Mouse (Mus musculus) right cerebral cortex, postnatal 36 days (tissue): ENCODE measurements around the gene Tpm1.

ENCODE experiments used
- DNase-seq, 2 experiments: peaks; one replicate each; pipeline ENCODE4 v3.0.0; 2022; ENCODE audit warnings: low spot score in 2 of 2, mixed read lengths in 1 of 2

Gene Tpm1

DNA sequence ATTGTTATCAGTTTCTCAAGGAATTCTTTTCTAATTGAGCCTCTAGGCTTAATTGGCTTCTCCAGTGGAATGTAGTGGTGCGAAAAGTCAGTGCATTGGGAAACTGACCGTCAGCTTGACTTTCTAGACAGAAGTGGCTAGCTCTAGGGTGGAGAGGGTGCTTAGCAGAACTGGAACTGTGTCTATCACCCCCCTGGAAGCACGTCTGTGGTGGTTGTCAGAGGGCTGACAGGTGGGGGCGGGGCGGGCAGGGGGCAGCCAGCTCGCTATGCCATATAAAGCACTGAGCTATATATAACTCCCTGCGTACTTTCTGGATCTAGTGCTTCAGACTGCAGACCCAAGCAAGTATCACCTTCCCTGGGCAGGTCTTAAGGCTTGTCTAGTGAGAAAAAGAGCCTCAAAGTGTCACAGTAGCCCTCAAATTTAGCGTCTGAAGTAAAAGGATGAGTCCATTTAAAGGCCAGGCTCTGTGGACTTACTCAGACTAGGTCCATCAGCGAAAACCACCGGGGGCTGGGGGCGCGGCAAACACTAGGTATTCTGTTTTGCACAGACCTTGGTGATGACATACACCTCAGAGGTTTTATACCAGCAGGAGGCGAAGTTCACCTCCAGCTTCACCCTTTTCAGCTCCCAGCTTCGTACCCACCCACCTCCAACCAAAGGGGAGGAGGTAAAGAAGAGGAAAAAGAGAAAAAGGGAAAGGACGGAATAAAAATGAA, 2.2 kb downstream of the Tpm1 start:
- DNase-seq, result no peak

DNA sequence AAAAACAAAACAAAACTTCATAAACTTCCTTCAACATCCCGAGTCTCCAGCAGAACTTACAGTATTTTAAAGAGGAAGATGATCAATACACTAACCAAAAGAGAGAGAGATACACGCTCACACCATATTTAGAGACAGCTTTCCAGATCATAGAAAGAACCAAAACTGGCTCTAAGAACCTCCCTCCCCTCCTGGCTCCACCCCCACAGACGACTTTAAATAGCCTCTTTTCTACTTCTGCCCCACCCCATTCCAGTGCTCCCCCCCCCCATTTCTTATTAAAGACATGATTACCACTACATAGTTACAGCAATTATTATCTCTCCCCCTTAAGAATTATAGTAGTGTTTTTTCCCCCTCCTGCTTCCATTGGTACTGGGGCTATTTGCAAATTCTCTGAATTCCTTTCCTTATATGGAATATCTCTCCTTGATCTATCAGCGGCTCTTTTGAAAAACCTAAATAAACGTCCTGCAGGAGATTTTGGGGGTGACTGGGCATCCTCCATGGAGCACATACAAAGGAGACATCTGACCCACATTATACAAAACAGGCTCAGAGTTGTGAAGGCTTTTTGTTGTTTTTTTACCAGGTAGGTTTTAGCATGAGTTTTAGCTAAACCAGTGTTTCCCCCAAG, 3.1 kb downstream of the Tpm1 start:
- DNase-seq, result no peak

DNA sequence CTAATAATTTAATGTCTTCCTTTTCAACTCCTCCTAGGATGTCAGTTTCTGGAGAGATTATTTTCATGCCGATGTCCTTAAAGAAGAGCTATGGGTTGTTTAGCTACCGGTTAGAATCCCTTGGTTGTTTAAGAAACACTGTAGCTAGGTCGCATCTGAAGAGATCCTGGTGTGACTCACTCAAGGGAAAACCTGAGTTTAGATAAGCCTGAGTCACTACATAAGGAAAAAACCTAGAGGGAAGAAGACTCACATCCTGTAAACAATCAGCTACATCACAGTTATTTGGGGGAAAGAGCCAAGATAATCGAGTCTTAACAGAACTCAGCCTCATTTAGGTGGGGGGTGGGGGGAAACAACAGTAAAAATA, 3.9 kb downstream of the Tpm1 start:
- DNase-seq, result no peak

DNA sequence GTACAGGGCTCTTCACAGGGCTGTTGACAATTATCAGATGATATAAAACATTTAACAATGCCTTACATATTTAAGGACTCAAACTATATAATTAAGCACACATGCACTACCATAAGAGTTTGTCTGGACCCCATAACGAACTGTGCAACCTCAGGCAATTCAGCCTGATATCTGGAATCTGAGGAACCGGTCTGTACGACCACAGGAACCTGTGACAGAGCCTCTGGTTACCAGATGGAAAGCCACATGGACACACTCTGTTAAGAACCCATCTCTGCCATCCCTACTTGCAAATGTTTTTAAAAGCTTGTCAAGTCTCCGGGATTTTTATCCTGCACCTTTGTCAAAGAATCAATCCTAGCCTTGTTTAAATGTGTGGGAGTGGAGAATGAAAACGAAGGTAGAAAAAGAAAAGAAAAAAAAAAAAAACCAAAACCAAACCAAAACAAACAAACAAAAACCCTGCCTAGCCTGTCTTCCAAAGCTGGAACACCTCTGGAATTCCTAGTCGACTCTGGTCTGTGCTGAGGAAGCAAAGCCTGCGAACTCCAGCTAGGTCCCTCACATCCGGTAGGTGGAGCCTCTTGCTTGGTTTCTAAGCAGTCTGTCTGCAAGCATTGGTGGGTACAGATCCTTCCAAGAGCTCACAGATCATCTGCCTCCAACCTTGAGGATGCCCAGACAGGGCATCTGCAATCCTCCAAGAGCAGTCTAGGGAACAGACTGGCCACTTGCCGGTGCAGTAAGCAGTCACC, 4.5 kb downstream of the Tpm1 start:
- peak; percentile 70 to 73 for DNase-seq

DNA sequence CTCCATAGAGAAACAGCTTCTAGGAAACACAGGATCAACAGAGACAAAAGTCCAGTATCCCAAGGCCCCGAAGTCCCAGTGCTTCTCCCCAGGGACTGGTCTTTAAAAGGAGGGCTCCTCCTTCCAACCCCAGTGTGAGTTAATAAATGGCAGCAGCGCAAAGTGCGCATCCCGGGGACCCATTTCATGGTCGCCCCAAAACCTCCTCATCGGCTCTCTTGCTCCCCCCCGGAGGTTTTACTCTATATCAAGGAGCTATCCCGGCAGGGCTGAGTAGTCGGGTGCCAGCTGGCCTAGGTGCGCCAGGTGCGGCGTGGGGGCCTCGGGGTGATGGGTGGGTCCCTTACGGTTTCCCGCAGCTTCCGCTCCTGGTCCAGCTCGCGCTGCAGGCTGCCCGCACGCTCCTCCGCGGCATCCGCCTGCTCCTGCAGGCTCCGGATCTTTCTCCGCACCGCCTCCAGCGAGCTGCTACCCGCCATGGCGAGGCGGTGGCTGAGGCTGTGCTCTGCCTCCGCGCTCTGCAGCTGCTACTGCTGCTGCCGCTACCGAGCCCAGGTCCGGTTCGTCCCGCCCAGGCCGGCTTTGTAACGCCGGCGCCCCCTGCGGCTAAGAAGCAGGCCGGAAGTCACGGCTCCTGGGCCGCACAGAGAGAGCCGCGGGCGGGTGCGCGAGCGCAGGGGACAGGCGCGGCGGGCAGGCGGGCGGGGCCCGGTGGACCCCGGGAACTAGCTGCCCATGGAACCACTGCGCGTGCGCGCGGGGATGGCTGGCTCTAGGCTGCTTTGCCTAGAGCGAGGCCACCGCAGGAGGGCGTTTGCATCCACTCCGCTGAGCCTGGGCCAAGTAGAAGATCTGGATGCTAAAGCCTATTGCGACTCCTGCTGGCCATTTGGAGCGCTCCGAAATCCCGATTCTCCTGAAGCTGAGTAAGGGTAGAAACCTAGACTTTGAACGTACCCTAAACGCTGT, 5.7 kb downstream of the Tpm1 start:
- peak; percentile 100 for DNase-seq

DNA sequence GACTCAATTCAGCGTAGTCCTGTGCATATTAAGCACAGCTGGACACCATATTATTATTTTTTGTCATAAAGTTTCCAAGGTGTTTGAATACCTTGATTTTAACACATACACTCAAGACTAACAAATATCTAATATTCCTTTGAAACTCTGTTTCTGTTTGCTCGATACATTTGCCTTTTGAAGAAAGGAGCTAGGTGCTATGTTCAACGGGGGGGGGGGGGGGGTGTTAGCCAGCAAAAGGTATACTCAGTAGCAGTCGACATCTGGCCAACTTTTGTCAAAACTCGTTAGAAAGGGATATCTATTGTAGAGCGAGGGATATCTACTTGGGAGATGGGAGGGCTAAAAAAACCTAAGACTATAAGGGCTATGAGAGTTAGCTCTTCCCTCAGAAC, 6.4 kb downstream of the Tpm1 start:
- DNase-seq, result no peak

DNA sequence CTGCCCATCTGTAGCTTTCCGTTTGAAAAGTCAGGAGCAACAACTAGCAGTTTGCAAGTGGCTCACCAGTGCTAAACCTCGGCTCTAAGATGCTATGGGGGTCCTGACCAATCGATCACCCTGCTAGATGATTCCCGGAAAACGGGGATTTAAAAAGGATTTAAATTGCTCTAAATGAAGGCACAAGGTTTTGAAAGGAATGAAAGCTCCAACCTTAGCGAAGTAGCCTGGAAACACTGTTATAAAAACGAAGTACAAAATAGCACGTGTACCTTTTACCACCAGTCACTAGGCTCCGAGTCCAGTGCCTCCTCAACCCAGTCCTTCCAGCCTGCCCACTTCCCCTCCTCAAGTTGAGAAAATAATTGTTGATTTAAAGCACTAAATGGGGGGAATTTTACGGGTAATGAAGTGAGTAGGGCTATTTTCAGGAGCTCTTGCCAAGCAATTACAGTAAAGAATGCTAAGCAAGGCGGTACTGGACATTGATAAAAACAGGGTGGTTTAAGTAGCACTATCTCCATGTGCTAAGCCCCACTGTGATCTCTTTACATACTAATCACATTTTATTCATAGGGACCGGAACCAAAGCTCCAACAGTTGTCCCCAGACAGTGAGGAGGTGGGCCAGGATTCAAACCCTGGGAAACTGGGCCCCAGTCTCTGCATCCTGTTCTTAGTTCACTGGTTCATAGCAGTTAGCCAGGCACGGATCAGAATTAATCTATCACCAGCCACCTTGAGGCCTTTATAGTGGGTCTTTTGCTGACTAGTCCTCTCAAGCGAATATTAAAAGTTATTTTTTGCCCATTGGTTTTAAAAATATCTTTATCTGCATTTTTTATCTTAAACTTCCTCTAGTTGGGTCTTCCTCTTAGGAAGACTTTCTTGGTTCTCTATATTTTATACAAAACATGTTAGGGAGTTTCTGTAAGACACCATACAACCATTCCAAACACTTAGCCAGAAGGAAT, 7.1 kb downstream of the Tpm1 start:
- no peak for DNase-seq

DNA sequence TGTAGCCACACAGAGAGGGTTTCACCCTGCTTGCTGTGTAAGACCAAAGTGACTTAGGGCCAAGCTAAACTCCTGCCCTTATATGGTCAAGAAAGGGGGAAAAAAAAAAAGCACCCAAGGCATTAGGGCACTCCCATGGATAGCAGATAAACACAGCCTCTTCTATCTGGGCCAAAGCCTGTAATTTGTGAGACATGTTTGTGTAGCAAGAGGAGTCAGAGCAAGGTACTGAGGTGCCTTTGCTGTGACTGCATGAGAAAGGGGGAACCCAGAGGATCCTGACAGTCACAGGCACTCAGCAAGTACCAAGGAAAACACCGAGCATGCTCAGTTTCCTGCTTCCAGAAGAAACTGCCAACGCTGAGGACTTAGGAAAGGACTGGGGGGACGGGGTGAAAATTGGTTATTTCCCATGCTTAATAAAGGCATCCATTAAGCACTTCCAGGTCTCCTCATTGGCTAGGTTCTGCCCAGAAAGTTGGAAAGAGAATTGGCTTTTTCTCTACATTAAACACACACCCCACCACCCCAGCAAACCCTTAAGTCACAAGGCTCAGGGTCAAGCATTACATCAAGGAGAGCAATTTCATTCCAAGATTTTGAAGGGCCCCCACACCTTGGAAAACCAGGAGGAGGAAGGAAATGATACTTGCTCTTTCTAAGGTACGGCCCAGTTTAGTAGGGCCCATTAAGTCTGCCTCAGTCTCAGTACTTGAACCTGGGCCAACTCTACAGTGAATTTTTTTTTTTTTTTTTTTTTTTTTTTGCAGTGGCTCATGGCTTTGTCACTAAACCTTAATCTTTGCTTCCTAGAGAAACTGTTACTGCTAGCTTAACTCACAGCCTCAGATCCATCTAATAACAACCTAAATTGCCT, 8.0 kb downstream of the Tpm1 start:
- no peak for DNase-seq

DNA sequence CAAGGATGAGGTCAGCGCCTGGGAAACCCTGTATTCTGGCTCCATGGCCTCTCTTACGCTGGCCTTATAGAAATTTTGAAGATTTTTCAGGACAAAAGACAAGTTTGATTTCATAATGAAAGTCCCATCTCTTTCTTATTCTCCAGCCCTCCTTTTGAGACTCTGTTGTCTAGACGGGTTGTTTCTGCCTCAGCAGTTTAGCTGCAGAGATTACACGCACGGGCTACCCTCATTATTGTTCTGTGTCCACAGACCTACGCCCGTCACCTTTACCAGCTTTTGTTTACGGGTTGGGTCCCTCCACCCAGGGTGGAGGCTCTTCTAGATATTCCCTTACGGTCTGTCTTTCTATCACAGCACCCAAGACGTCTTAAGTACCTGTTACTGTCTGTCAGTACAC, 9.3 kb downstream of the Tpm1 start:
- DNase-seq, result no peak

DNA sequence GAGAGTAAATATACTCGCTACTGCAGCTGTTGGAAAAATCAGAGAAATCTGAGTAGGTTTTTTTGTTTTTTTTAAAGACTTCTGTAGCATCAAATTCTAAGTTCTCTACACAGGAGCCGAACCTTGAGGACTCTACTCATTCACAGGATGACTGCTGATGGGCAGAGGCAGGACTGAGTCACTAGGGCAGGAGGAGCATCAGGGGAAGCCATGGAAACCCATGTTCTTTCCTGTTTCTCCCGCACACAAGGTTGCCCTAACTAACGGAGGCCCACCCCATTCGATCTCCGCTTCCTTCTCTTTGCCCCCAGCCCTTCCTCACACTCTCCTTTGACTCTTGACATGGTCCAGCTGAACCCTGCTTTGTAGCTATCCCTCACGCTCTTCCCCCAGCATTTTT, 10.5 kb downstream of the Tpm1 start:
- no peak for DNase-seq

DNA sequence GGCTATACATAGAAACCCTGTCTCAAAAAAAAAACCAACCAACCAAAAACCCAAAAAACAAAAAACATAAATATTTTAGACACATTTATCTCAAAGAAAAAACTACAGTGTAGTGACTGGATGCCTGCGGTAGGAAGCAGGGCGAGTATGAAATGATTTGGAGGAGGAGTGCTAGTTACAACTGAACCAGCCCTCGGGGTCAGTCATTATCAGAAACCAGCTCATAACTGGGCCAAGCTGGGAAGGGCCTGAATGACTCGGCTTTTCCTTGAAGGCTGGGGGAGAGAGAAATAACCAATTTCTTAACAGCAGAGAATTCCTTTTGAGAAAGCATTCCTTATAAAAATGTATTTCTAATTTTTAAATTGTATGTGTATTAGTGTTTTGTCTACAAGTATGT, 11.5 kb downstream of the Tpm1 start:
- DNase-seq, result no peak

DNA sequence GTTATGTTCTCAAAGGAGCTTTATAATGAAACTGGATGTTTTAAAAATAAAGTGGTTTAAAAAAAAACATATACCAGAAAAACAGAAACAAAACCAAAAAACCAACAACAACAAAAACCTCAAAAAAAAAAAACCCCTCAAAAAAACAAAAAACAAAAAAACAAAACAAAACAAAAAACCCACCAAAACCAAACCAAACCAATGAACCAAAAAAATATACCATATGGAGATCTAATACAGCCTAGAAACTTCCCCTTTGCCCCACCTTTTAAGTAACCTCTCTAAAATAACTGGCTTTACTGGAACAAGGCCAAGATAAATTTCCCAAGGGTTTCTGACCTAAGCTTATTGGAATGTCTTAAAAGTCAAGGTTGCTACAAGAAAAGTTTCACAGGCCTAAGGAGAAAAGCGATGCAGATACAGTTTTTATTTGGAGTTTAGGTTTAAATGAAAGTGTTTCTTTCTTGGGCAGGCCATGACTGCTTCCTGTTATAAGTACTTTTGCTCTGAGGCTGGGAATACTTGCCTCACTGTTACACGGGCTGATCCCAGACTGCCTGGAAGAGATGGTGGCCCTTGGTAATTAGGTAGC, 12.6 kb downstream of the Tpm1 start:
- no peak for DNase-seq

DNA sequence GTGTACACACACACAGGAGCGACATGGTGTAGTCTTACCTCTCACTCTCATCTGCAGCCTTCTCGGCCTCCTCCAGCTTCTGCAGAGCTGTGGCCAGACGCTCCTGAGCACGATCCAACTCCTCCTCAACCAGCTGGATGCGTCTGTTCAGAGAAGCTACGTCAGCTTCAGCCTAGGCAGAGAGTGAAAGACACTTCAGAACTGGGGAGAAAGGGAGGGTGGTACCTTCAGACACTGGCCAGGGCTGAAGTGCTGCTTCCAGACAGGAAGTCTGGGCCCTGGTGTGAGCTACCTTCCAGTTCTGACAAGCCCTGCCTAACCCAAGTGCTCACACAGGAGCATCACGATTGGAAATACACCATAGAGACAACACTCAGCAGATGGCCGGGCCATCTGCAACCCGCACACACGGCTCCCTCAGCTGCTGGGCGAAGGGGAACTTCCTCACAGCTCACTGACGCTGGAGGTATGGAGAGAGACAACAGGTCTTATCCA, 13.2 kb downstream of the Tpm1 start:
- DNase-seq, result peak; percentile 52 to 81

DNA sequence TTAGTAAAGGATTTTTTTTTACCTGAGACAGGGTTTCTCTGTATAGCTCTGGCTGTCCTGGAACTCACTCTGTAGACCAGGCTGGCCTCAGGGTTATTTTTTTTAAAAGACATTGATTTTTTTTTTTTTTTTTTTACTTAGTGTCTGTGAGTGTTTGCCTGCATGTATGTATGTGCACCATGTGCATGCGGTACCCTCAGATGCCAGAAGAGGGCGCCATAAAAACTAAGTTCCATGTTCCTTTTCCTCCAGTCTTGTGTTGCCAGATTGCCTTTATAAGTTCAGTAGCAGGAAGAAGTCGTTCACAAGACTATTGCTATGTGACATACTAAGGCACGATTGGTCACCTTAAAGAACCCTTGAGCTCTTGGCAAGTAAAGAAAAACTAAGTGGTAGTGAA, 14.5 kb downstream of the Tpm1 start:
- DNase-seq, result no peak

DNA sequence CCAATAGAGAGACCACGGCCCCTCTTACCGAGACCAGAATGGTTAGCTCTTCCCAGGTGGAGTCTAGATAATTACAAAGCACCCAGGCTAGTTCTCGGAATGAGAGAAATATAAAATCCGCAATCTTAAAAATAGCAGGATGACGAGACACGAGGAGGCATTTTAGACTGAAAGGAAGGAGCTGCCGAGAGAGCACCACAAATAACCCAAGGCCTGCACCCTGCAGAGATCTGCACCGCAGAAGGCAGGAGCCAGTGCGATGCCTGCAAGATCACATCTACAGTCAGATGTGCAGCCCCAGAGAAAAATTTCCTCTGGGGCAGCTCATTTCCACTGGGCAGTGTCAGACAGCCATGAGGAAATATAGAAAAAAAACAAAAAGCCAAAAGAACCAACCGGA, 16.2 kb downstream of the Tpm1 start:
- DNase-seq, result no peak

DNA sequence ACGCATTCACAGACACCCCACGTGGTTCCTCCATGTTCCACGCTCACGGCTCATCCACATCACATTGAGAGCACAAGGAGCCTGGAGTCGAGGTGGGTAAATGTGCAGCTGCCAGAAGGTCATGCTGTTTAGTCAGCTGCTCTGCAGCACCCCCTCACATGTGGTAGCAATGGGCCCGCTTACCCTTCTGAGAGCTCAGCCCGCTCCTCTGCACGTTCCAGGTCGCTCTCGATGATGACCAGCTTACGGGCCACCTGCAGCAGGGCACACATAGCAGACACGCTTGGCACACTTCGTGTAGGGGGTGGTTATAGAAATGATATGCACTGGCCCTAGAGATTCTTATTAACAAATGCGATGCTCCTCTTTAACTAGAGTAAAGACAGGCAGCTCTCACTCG, 16.6 kb downstream of the Tpm1 start:
- DNase-seq, result no peak

DNA sequence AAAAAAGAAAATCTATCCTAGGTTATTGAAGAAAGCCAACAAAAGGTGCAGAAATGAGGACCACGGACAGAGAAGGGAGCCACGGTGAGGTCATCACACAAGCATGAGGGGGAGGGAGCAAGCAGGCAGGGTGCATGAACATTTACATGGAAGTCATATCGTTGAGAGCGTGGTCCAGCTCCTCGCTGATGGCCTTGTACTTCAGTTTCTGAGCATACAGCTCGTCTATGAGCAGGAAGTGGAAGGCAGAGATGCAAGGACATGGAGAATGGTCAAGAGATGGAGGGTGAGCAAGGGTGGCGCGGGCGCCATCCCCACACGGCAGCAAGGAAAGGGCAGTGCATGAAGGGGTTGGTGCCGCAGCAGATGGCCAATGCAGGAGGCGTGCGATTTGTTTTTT, 19.7 kb downstream of the Tpm1 start:
- no peak for DNase-seq

DNA sequence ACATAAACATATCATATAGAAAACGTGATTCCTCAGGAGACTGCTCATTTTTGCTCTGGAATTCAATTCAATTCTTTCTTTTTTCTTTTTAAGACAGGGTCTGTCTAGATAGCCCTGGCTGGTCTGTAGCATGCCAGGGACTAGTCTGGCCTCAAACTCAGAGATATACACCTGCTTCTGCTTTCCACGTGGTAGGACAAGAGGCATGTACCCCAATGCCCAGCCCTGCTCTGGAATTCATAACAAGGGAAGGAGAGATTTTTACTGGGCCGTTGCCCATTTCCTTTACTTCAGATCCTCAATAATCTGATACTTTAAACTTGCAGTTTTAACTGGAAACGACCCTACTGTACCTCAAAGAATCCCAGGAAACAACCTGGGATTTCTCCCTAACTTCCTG, 20.3 kb downstream of the Tpm1 start:
- DNase-seq, result no peak

DNA sequence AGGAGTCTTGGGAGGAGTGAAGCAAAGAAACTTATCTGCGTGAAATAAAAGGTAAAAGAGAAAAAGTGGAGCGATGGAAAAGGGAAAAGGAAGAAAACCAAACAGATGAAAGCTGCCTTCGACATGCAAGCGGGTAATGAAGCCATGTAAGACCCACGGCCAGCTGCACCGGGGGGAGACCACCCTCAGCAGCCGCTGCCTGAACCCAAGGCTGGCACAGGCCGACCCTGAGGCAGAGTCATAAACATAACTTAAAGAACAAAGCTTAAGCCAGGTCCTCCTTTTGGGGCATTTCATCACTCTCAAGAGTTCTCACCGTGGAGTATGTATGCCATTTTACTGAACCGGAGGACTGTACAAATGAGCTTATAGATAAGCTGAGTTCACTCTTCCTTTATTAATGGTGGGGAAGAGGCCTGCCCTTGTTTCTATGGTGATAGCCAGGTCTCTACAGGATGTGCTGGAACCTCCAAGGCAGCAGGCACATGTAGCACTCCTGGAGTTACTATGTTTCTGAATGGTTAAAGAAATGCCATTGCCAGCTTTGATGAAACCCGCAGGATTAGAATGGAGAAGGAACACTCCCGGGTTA, 21.0 kb downstream of the Tpm1 start:
- no peak for DNase-seq
